Mouse (Mus musculus): ENCODE measurements around the gene Mfsd7a. TPM values are rescaled to one million over a fixed set of nuclear protein-coding genes. Genes with fewer than 3 reads are reported as not detected.
"Not testable (repeated sequence)": the region's sequence is repeated elsewhere in the genome, so short reads cannot be mapped to it uniquely, and the experiment has no call there.

Gene Mfsd7a
- total RNA-seq (2015; ENCODE audit: low replicate concordance) (1.0 and 1.5 TPM in 2 replicates), total RNA-seq (2017; ENCODE audit: low replicate concordance) (0.43 TPM in 1 of 2 replicates, not detected in the other)

DNA sequence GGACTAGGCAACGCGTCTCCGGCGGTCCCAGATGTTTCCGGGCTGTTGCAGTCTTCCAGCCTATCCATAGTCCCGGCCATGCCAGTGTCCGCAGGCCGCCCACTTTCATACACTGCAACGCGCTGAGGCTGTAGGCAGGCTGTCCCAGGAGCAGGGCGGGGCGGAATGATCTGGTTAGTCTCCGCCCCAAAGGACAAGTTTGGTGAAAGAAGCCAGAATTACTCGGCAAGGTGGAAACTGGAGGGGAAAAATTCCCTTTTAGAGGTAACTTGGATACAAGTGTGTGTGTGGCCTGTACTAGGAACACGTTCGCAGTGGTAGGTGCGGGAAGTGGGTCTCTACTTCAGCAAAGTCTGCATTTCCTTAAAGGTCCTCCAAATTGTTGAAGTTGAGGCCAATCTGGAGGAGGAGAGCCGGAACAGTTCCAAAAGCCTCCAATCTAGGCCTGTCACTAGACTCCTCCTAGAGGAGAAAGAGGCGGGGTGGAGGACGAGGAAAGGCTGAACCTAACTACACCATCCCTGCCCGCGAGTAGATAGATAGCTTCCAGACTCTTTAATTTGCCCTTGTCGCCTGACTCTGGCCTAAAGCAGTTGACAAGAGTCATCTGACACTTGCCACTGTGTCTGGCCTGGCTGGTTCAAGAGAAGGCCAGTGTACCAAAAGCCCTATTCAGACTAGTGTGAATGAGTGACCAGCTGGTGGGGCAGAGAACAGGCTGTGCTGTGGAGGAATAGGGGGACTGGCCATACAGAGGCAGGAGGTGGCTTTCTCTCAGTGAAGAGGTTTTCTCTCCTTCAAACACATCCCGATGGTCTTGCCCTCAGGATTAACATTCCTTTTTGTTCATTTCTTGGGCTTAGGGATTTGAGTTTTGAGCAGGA lies at the start of gene Mfsd7a:
Mfsd7a (minus strand) TSS at position 107 of the 884 bp plus-strand sequence.
- ATAC-seq (replicated peaks; ENCODE audit: low FRiP score, poor library complexity, severe bottlenecking), result peak; percentile 81

DNA sequence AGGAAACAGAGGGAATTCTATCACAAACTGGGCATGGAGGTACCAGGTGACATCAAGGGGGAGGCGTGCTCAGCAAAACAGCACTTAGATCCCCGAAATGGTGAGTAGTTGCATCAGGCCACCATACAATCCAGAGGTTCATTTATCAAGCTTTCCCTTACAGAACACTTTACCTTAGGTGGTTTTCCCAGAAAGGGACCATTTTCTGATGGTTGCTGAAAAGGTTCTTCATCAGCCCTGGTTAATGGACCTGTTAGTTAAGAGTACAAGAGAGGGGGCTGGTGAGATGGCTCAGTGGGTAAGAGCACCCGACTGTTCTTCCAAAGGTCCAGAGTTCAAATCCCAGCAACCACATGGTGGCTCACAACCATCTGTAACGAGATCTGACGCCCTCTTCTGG lies 37.5 kb upstream of the Mfsd7a start:
- ATAC-seq (replicated peaks; ENCODE audit: low FRiP score, poor library complexity, severe bottlenecking), result not testable (repeated sequence)

DNA sequence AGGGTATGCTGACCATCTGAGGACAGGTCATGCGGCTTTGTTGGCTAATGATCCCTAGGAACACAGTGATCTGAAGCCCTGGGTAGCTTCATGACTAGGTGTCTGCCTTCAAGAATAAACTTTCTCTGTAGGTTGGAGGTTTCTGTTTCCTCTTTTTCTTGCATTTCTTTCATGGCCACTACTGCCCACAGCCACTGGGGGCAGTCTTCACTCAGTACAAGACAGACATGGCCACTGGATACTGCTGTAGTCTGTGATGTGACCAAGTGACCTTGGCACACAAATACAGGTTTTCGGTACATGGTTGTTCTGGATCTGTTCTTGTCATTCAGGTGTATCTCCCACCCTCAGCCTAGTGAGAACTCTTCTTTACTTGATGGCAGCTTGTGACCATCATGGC lies 36.5 kb upstream of the Mfsd7a start:
- peak; percentile 86 for ATAC-seq (replicated peaks; ENCODE audit: low FRiP score, poor library complexity, severe bottlenecking)

DNA sequence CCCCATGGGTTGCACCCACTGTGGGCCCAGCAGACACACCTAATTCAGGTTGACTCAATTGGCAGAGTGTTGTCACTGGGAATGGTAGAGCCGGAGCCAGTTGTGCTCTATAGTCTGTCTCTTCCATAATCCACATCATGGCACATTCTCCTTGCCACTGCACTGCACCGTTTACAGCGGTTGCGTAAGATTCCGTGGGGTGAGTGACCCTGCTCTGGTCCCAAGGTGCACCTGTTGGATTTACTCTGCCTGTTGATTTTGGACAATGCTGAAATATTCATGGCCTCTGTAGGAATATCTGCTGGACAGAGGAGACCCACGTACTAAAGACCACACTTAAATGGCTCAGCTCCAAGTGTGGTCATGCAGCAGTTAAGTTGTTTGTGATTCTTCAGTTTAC lies 34.3 kb upstream of the Mfsd7a start:
- no peak for ATAC-seq (replicated peaks; ENCODE audit: low FRiP score, poor library complexity, severe bottlenecking)

DNA sequence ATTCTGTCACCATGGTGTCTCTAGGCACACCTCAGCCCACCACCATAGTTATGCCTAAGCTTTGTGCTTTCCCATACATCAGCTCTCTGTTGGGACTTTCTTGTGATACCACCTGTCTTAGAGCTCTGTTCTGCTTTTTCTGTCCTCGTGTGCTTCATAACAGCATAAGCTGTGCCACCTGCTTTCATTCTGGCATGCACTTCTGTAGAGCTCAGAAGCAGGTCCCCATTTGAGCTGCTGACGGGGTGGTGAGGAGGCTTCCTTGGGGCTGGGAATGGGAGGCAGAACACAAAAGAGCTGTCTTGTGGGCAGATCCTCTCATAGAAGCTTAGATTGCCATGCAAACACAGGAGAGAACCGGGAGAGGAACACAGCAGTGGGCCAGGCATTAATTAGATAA lies 27.3 kb upstream of the Mfsd7a start:
- ATAC-seq (replicated peaks; ENCODE audit: low FRiP score, poor library complexity, severe bottlenecking), result no peak

DNA sequence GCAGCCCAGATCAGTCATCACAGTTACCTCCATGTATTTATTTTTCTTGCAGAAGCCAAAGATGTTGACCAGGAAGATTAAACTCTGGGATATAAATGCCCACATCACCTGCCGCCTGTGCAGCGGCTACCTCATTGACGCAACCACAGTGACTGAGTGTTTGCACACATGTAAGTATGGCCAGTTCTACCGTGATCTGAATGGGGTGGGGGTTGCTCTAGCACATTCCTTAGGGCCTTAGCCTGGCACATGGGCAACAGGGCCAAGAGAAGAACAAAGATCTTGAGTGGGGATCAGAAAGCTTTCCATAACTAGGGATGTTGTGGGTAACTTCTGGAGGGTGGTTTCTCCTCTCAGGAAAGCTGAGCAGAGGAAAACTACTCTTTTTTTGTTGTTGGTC lies 25.0 kb upstream of the Mfsd7a start:
- ATAC-seq (replicated peaks; ENCODE audit: low FRiP score, poor library complexity, severe bottlenecking), result no peak

DNA sequence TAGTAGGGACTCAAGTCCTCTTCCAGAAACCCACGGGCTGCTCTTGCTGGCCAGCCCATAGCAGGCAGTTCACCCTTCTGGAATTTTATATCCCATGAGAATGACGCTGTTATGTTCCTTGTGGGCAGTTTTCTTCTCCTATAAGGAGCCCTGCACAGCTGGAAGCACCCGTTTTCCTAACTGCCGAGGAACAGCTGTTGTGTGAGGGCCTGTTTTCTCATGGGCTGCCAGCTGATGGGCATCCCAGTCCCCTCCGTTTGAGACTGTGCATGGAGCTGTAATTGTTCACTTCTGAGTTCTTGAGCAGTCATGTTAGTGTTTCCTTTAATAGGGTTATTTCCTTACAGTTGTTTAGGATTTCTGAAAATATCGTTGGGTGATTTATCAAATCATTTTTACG lies 20.9 kb upstream of the Mfsd7a start:
- no peak for ATAC-seq (replicated peaks; ENCODE audit: low FRiP score, poor library complexity, severe bottlenecking)

DNA sequence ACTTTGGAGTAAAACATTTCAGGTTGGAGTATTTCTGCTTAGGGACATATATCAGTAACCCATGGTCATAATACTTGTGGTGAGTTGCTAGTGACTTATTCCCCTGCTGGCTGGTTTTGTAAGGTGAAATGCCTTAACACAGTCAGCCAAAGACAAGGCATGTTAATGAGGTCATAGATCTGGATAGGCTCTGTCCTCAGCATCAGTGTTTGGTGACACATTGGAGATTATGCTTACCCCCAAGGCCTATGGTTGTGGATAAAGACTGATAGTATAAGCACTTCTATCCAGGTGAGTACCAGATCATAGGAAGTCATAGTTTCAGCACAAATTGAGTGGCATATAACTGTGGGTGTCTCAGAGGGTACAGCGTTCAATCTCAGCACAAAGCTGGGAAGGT lies 18.0 kb upstream of the Mfsd7a start:
- ATAC-seq (replicated peaks; ENCODE audit: low FRiP score, poor library complexity, severe bottlenecking), result no peak

DNA sequence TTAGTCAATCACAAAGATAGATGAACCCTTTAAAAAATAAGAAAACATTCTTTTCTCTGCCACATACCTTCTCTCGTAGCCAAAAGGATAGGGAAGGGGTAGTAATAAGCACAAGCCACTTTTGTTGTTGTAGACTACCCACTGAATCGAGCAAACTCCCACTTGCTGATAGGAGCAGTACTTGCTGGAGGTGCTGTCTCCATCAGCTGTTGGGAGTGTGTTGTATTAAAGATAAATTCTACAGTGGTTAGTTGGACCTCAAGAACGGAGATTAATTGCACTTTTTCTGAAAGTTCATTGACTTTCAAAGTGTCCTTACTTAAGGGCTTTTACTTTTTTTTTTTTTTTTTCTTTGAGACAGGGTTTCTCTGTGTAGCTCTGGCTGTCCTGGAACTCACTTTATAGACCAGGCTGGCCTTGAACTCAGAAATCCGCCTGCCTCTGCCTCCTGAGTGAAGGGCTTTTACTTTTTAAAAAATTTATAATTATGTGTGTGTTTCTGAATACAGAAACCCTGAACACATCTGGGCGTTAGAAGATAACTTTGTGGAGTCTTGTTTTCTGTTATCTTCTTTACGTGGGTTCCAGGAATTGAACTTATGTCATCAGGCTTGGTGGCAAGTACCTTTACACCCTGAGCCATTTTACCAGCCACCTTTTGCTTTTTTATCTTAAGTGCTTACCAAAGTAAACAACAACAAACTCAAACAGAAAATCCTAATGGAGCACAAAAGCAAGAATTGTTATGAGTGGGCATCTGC lies 16.6 kb upstream of the Mfsd7a start:
- no peak for ATAC-seq (replicated peaks; ENCODE audit: low FRiP score, poor library complexity, severe bottlenecking)

DNA sequence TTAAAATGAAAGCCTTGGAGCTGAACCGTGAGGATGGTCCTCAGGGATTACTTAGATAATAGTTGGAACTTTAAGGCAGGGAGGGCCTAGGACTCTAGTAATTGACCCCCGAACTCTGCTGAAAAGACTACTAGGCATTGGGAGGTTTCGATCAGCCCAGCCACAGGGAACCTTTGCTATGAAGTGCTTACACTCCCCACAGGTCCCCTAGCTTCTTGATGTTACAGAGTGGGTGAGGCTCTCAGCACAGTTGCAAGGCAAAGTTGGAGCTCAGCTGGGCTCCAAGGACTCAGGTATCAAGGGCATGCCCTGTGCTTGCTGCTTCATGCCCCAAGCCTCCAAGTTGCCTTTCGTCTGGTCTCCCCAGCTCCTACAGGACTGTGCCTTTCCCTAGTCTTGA lies 13.8 kb upstream of the Mfsd7a start:
- ATAC-seq (replicated peaks; ENCODE audit: low FRiP score, poor library complexity, severe bottlenecking), result no peak

DNA sequence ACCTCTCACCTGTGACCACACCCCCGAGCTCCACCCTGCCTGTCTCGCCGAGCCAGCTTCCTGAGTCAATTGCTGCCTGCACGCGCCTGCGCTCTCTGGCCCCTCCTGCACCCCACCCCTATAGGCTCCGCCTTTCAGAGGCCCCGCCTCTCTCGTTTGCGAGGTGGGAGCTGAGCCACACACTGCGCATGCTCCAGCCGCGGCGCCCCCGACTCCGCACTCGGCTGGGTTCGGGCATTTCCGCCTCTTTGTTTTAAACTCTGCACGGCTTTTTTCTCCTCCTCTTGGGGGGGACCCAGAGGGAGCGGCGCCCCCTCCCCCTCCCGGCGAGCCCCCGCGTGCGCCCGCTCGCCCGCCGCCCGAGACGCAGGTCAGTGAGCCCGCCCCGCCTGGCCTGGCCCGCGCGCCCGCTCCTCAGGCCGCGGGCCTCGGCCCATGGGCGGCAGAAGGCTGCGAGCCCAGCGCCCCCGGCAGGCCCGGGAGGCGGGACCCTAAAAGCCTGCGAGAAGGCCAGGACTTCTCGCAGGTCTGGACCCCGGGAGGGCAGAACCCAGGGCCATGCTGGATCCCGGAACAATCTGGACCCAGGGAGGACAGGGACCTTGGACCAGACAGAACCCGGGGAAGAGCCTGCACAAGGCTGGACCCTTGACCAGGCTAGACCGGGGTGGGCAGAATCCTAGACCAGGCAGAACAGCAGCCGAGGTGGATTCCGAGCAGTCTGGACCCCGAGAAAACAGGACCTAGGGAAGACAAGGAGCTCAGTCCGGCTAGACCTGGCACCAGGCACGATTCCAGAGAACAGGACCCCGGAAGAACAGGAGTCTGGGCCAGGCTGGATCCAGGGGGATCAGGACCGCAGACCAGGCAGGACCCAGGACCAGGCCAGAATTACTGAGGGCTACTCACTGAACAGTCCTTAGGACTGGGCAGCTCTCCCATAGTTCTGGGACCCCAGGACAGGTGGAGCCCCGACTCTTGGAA lies 12.7 kb upstream of the Mfsd7a start, which contains the start of gene Pcgf3:
Pcgf3 (plus strand) TSS at position 151 of the 984 bp plus-strand sequence.
- peak; percentile 92 for ATAC-seq (replicated peaks; ENCODE audit: low FRiP score, poor library complexity, severe bottlenecking)

DNA sequence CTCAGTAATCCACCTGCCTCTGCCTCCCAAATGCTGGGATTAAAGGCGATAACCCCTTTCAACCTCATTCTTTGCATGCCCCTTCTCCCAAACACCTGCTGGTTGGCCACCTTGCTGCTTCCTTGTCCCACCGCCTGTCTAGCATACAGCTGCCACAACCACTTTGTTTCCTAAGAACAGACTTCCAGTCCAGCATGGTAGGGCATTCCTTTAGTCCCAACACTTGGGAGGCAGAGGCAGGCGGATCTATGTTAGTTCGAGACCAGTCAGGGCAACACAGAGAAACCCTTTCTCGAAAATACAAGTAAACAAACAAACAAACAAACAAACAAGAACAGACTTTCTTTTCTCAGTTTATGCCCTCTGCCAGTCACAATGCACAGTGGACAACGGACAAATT lies 11.8 kb upstream of the Mfsd7a start:
- no peak for ATAC-seq (replicated peaks; ENCODE audit: low FRiP score, poor library complexity, severe bottlenecking)

DNA sequence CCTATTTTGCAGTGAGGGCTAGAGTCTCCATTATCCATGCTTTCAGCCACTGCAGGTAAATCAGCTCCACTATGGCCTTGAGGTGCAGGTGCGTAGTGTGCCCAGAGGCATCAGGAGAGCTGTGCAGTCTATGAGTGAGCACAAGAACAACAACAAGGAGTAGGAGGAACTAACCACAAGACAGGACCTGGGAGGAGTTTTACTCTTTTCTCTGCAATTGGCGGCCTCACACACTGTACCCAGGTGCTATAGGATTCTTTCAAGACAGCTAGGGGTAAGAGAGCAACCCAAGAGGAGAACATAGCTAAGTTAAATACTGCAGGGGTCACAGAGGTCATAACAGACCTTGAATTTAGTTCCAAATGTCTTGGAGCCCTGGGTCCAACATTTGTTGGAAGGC lies 10.0 kb upstream of the Mfsd7a start:
- ATAC-seq (replicated peaks; ENCODE audit: low FRiP score, poor library complexity, severe bottlenecking), result no peak

DNA sequence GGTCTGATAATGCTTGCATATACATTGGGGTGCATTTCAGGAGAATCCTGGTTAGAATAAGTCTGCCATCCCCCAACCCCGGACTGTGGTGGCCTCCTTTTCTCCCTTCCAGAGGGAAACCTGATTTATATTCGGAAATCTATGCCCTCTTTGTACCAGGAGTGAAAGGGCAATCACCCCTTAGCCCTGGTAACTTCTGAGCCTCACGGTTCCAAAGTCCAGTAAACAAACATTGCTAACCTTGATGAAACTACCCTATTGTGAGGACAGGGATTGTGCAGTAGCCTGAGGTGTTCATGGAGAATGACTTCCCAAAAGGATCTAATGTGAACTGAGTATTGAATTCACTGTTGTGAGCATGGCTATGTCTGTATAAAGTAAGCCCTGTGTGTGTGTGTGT lies 5.4 kb upstream of the Mfsd7a start:
- ATAC-seq (replicated peaks; ENCODE audit: low FRiP score, poor library complexity, severe bottlenecking), result no peak

DNA sequence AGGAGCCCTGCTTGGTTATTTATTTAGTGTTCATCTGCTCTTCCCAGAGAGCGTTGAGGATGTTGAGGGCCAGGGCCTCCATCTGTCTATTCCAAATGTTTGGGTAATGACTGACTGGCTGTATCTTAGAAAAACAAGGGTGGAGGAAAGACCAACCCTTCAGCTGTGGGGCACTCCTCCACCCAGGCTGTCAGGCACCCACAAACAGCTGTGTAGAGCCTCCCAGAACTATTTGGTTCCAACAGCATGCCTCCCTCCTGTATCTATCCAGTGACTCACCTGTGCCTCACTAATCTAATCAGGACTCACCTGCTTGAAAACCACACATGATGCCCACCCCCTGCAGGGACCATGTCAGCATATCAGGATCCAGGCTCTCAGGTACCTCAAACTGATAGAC lies 3.7 kb upstream of the Mfsd7a start:
- no peak for ATAC-seq (replicated peaks; ENCODE audit: low FRiP score, poor library complexity, severe bottlenecking)

DNA sequence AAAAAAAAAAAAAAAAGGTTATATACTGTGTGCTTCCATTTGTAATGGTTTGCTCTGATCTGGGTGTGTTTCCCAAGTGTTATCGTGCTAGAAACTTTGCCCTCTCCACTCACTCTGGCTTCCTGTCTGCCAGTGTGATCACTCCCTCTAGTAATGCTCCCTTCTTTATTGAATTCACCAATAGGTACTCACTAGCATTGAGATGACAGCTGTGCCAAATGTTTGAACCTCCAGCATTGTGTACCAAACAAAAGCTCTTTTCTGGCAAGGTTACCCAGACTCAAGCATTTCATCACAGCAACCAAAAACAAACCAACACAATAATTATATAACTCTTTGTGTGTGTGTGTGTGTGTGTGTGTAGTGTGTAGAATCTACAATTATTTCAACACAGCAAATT lies 2.9 kb upstream of the Mfsd7a start:
- ATAC-seq (replicated peaks; ENCODE audit: low FRiP score, poor library complexity, severe bottlenecking), result no peak

DNA sequence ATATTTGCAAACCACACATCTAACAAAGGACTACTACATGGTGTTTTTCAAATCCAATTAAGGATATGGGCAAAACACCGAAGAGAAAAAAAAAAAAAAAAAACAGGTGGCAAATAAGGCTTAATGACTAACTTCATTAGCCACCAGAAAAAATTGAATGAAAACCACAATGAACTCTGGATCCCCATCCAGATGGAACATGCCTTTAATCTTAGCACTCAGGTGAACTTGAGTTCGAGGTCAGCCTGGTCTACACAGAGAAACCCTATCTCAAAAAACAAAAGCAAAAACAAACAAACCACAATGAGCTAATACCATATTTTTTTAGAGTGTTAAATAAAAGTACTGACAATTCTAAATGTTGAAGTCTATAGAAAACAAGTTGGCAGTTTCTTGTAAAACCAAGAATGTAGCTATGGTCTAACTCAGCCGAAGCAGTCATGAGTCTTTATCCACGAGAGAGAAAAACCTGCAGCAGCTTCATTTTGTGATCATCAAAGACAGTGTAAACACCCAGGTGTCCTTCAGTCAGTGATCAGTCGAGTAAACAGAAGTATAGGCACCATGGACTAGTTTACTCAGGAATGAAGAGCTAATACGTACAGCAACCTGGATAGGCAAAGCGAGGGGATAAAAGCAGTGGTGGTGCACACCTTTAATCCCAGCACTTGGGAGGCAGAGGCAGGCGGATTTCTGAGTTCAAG lies 2.3 kb upstream of the Mfsd7a start:
- no peak for ATAC-seq (replicated peaks; ENCODE audit: low FRiP score, poor library complexity, severe bottlenecking)

DNA sequence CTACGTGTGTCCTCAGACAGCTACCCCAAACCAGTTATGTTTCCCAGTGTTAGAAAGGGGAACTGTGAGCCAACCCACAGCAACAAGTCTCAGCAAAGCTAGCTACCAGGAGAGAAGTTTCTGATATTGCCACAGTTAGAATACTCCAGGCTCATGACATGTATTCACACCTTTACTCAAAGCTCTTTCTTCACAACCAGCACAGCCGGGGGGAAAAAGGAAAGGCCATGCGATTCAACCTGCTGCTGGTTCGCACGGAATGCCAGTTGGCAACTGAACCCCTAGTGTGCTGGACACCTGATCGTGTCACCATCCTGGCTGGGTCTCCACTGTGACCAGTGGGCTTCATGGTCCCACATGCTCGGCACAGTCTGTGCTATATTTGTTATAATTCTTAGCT lies 834 bp downstream of the Mfsd7a start:
- ATAC-seq (replicated peaks; ENCODE audit: low FRiP score, poor library complexity, severe bottlenecking), result no peak

DNA sequence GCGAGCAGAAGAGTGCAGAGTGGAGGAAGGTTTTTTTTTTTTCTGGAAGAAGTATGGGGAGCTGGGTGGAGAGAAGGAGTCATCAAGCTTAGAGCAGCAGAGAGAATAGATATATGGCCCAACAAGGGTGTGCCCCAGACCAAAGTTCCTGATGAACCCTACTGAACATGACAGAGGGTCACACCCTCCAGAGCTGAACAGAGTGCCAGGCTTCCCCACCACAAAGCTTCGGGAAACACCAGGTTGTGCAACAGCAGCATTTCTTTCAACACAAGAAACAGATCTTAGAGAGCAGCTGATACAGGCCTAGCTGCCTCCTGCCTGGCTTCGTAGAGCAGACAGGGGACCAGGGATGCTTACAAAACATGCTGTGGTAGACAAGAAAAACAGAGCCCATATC lies 1.7 kb downstream of the Mfsd7a start:
- no peak for ATAC-seq (replicated peaks; ENCODE audit: low FRiP score, poor library complexity, severe bottlenecking)

All from erythroblast, adult 5-6 weeks (primary cell).